ENCODE assay signal across 7 mouse cellular contexts in genomic region chr17:47140969-47141842, GRCm38 (mm10).
A peak's percentile ranks its signal among the peaks of the same experiment; 100 is the strongest.
DNase-seq lines count a peak whose midpoint lies in the region; ATAC-seq and TF ChIP-seq lines count a peak whose summit lies in the region.

No protein-coding gene starts in this region.

- H3K27ac ChIP-seq in hindbrain, embryonic 15.5 days (replicated peaks) = peak overlapping the region; percentile 99
- H3K27ac ChIP-seq in left cerebral cortex, adult 2 months = peak overlapping the region; percentile 98

- no peaks in the 10 kb centered on the region for H3K27me3 ChIP-seq in hindbrain, embryonic 15.5 days
- peaks cover 25% of the 10 kb centered on the region for H3K27me3 ChIP-seq in megakaryocyte, embryonic 14.5 days (replicated peaks)

- TF ChIP-seq CTCF in left cerebral cortex, adult 2 months (IDR thresholded peaks at IDR 0.05) = no peak

- peak; percentile 98 for DNase-seq in R1 (ENCODE audit: low read depth, low spot score)
- peak; percentile 51 for DNase-seq in cerebellum, adult 9-11 months
- DNase-seq in frontal cortex, postnatal 25 days (ENCODE audit: low spot score in 2 of 2) = peak; percentile 48 to 65
- peak; percentile 78 to 79 for DNase-seq in left cerebral cortex, adult 2 months (ENCODE audit: extremely low spot score in 1 of 2, low spot score in 2 of 2)
- peak; percentile 74 for DNase-seq in right cerebral cortex, postnatal 14 days

- intact Hi-C loops in left cerebral cortex, adult 2 months (cut with DNase I) = loop anchor here (2.0 to 10.0 kb wide), 5 partner anchors 36 to 364 kb away; partner anchors contain the start of genes Ccnd3 and Taf8

- H3K4me1 ChIP-seq in hindbrain, embryonic 15.5 days (replicated peaks) = peaks cover 52% of the 10 kb centered on the region
- H3K4me1 ChIP-seq in megakaryocyte, embryonic 14.5 days = peaks cover 58% of the 10 kb centered on the region

- H3K9me3 ChIP-seq in hindbrain, embryonic 15.5 days = no peaks in the 10 kb centered on the region
- H3K9me3 ChIP-seq in megakaryocyte, embryonic 14.5 days = no peaks in the 10 kb centered on the region

- peak overlapping the region; percentile 92 for H3K4me2 ChIP-seq in hindbrain, embryonic 15.5 days

- H3K36me3 ChIP-seq in hindbrain, embryonic 15.5 days = no peaks in the 10 kb centered on the region
- H3K36me3 ChIP-seq in megakaryocyte, embryonic 14.5 days (replicated peaks; ENCODE audit: low read length) = peaks cover 6% of the 10 kb centered on the region

- peak; percentile 75 for ATAC-seq in hindbrain, embryonic 15.5 days (ENCODE audit: low FRiP score, low read depth)

- peak overlapping the region; percentile 97 for H3K9ac ChIP-seq in hindbrain, embryonic 15.5 days

- peak overlapping the region; percentile 68 for H3K4me3 ChIP-seq in hindbrain, embryonic 15.5 days
- peak overlapping the region; percentile 80 for H3K4me3 ChIP-seq in left cerebral cortex, adult 2 months
- H3K4me3 ChIP-seq in megakaryocyte, embryonic 14.5 days (replicated peaks) = peak overlapping the region; percentile 95

- under 1% methylated on average over 35 of the region's 35 CpGs for WGBS in hindbrain, embryonic 15.5 days

Comparison
In these comparisons a context has a peak if more than half of its experiments do, and no peak if none do; other contexts are left out.
1. Peak in every context shown above with its lines: DNase-seq, ATAC-seq, H3K4me3 ChIP-seq and H3K27ac ChIP-seq.